Mouse (Mus musculus) testis, adult 2 months (tissue): Measurements from ENCODE around the gene Cnnm1.

Experiments used
- CTCF ChIP-seq: fragments of 200-500 bp; IDR thresholded peaks from 2 replicates; pipeline ENCODE4 v1.5.1; 2012; ENCODE audit warnings: low read depth, mild to moderate bottlenecking, inconsistent platforms, low read length, moderate library complexity; ENCODE audit not compliant: control insufficient read depth, insufficient read depth, insufficient replicate concordance
- POLR2A ChIP-seq: fragments of 200-500 bp; IDR thresholded peaks from 2 replicates; pipeline ENCODE4 v1.6.1; 2012; ENCODE audit warnings: low read depth, mild to moderate bottlenecking, inconsistent platforms, low read length, moderate library complexity; ENCODE audit not compliant: control insufficient read depth

GRCm38 (mm10) chr19:43444636-43445205, 4.5 kb downstream of the Cnnm1 start:
- TF ChIP-seq CTCF = no peak
- no peak for TF ChIP-seq POLR2A
